Mouse (Mus musculus) frontal cortex, postnatal 36 days (tissue): Measurements from ENCODE around the gene Tarbp1.
"Not testable (repeated sequence)": the region's sequence is repeated elsewhere in the genome, so short reads cannot be mapped to it uniquely, and the experiment has no call there.

Experiments used
- DNase-seq, 2 experiments: peaks; one replicate each; pipeline ENCODE4 v3.0.0; 2022; ENCODE audit warnings: low spot score in 2 of 2

The Tarbp1 gene

GRCm38 (mm10) chr8:126420834-126421233 lies 54.0 kb downstream of the Tarbp1 start:
- DNase-seq, result no peak

- no peak for DNase-seq
Measured at GRCm38 (mm10) chr8:126405030-126405429, 69.8 kb downstream of the Tarbp1 start.

- not testable (repeated sequence) for DNase-seq
Measured at GRCm38 (mm10) chr8:126404550-126404949, 70.3 kb downstream of the Tarbp1 start.

- DNase-seq, result no peak
Measured at GRCm38 (mm10) chr8:126398349-126398748, 76.5 kb downstream of the Tarbp1 start.

GRCm38 (mm10) chr8:126395917-126396316 lies 78.9 kb downstream of the Tarbp1 start:
- no peak for DNase-seq

- DNase-seq, result no peak
Measured at GRCm38 (mm10) chr8:126395386-126395785, 79.5 kb downstream of the Tarbp1 start.

GRCm38 (mm10) chr8:126391541-126391940 lies 83.3 kb downstream of the Tarbp1 start:
- no peak for DNase-seq

GRCm38 (mm10) chr8:126387566-126387965 lies 87.3 kb downstream of the Tarbp1 start:
- DNase-seq, result no peak

- DNase-seq, result peak; percentile 40 to 54
Measured at GRCm38 (mm10) chr8:126382749-126383148, 92.1 kb downstream of the Tarbp1 start.

- DNase-seq, result no peak
Measured at GRCm38 (mm10) chr8:126382216-126382615, 92.6 kb downstream of the Tarbp1 start.

- DNase-seq, result no peak
Measured at GRCm38 (mm10) chr8:126381299-126381698, 93.6 kb downstream of the Tarbp1 start.

GRCm38 (mm10) chr8:126380141-126380540 lies 94.7 kb downstream of the Tarbp1 start:
- DNase-seq, result no peak

GRCm38 (mm10) chr8:126379580-126379979 lies 95.3 kb downstream of the Tarbp1 start:
- no peak for DNase-seq
